9 mouse cellular contexts compared by ENCODE assay signal in genomic region chr13:21711698-21712097, GRCm38 (mm10). TPM values are rescaled to one million over a fixed set of nuclear protein-coding genes. Genes with fewer than 3 reads are reported as not detected.
A peak's percentile ranks its signal among the peaks of the same experiment; 100 is the strongest.
DNase-seq lines count a peak whose midpoint lies in the region; ATAC-seq and TF ChIP-seq lines count a peak whose summit lies in the region.
"Had no signal": no experiment of that assay in that cellular context is flagged by ENCODE, and none has a peak within 500 bp of the region (broad histone marks: within the 10 kb centered on the region; RNA-seq: fewer than 3 reads in every experiment).

No protein-coding gene starts in this region.

- H3K36me3 ChIP-seq in CH12.LX (replicated peaks in 1 of 2; ENCODE audit: control insufficient read depth in 1 of 2, insufficient read depth in 1 of 2, low read length in 1 of 2): no peaks in the 10 kb centered on the region
- no peaks in the 10 kb centered on the region for H3K36me3 ChIP-seq in hindbrain, embryonic 10.5 days
- H3K36me3 ChIP-seq in liver, embryonic 16.5 days (ENCODE audit: control insufficient read depth, insufficient read depth): no peaks in the 10 kb centered on the region

- no peaks in the 10 kb centered on the region for H3K9me3 ChIP-seq in CH12.LX (replicated peaks; ENCODE audit: low read length)
- H3K9me3 ChIP-seq in hindbrain, embryonic 10.5 days: no peaks in the 10 kb centered on the region
- H3K9me3 ChIP-seq in liver, embryonic 16.5 days (replicated peaks; ENCODE audit: control insufficient read depth, low read length): no peaks in the 10 kb centered on the region

- no peak for TF ChIP-seq RAD21 in CH12.LX (IDR thresholded peaks at IDR 0.05; ENCODE audit: low read depth, low read length)

- TF ChIP-seq CTCF in gastrocnemius, adult 2 months (IDR thresholded peaks at IDR 0.05): no peak
- no peak for TF ChIP-seq CTCF in CH12.LX (conservative IDR thresholded peaks at IDR 0.05 in 1 of 2, IDR thresholded peaks at IDR 0.05 in 1 of 2; ENCODE audit: low read depth in 2 of 2, low read length in 2 of 2)

- no peak for DNase-seq in gastrocnemius, adult 2 months
- DNase-seq in gastrocnemius, adult 18-20 months (ENCODE audit: low spot score): no peak
- DNase-seq in CH12.LX (ENCODE audit: extremely low read depth): no peak
- no peak for DNase-seq in hindbrain, embryonic 10.5 days (ENCODE audit: low spot score)
- no peak for DNase-seq in cerebellum, postnatal 10 days
- no peak for DNase-seq in ovary, adult 18-20 months (ENCODE audit: low spot score)
- no peak for DNase-seq in thymus, postnatal 14 days

- TF ChIP-seq EP300 in CH12.LX (IDR thresholded peaks at IDR 0.05; ENCODE audit: low read length): no peak

- peak overlapping the region; percentile 80 for H3K9ac ChIP-seq in CH12.LX (ENCODE audit: insufficient read depth, low read depth)
- H3K9ac ChIP-seq in liver, embryonic 16.5 days (ENCODE audit: low read depth, low read length): peak overlapping the region; percentile 69

- WGBS in hindbrain, embryonic 10.5 days: 35% methylated on average over 4 of the region's 4 CpGs
- WGBS in liver, embryonic 16.5 days (ENCODE audit: insufficient replicate concordance): 26% methylated on average over 4 of the region's 4 CpGs

- no peak for TF ChIP-seq POLR2A in CH12.LX (IDR thresholded peaks at IDR 0.05; ENCODE audit: low read depth, low read length)

- H3K27me3 ChIP-seq in CH12.LX (replicated peaks): peaks cover 3% of the 10 kb centered on the region
- H3K27me3 ChIP-seq in hindbrain, embryonic 10.5 days (ENCODE audit: insufficient read depth, poor library complexity, severe bottlenecking): no peaks in the 10 kb centered on the region
- H3K27me3 ChIP-seq in liver, embryonic 16.5 days (ENCODE audit: control insufficient read depth, insufficient read depth, low read depth, low read length): no peaks in the 10 kb centered on the region

- no peak for ATAC-seq in liver, embryonic 16.5 days (ENCODE audit: low read depth)

- H3K27ac ChIP-seq in gastrocnemius, adult 2 months: no peak overlapping the region
- no peak overlapping the region for H3K27ac ChIP-seq in CH12.LX (ENCODE audit: insufficient read depth, low read depth)
- peak overlapping the region; percentile 71; the same call in 1 of the 2 replicates for H3K27ac ChIP-seq in hindbrain, embryonic 10.5 days
- H3K27ac ChIP-seq in liver, embryonic 16.5 days (ENCODE audit: low read length): no peak overlapping the region

- peak overlapping the region; percentile 99 for H3K4me2 ChIP-seq in CH12.LX (ENCODE audit: insufficient read depth, low read depth, poor library complexity, severe bottlenecking)
- peak overlapping the region; percentile 90 for H3K4me2 ChIP-seq in liver, embryonic 16.5 days (ENCODE audit: low read depth, low read length)

- dilution Hi-C loops in CH12.LX (cut with MboI; ENCODE audit: extremely low pct_ligation_motif_present, extremely low pct_unique_long_range_greater_than_20kb, low sequenced_read_pairs): no loop called here

- in situ Hi-C loops in CH12.LX (cut with MboI; ENCODE audit: low pct_ligation_motif_present, low pct_unique_long_range_greater_than_20kb, low sequenced_read_pairs): loop anchor here (25.0 kb wide), 2 partner anchors 226 to 324 kb away; partner anchors contain the start of gene Zfp184

- H3K4me3 ChIP-seq in gastrocnemius, adult 2 months: peak overlapping the region; percentile 89
- H3K4me3 ChIP-seq in CH12.LX (replicated peaks in 1 of 3; ENCODE audit: low read depth in 2 of 3, low read length in 2 of 3, poor library complexity in 1 of 3): peak overlapping the region in 2 of 3 experiments; percentile 62 to 71
- peak overlapping the region; percentile 63 for H3K4me3 ChIP-seq in hindbrain, embryonic 10.5 days
- H3K4me3 ChIP-seq in liver, embryonic 16.5 days (ENCODE audit: low read depth, low read length): peak overlapping the region; percentile 66

- intact Hi-C loops in gastrocnemius, adult 2 months (cut with DNase I): loop anchor here (5.0 to 10.0 kb wide), 5 partner anchors 73 to 1973 kb away; partner anchors contain the start of genes Hist1h1b, Hist1h2ac, Hist1h2af and Hist1h2an

- peaks cover 8 to 18% of the 10 kb centered on the region in 2 experiments; a peak in 3 of 4 replicates for H3K4me1 ChIP-seq in CH12.LX (ENCODE audit: control insufficient read depth in 1 of 2, insufficient read depth in 2 of 2)
- H3K4me1 ChIP-seq in hindbrain, embryonic 10.5 days (replicated peaks): peaks cover 17% of the 10 kb centered on the region
- H3K4me1 ChIP-seq in liver, embryonic 16.5 days (ENCODE audit: control insufficient read depth, low read depth, low read length): peaks cover 19% of the 10 kb centered on the region

- H3K79me2 ChIP-seq in CH12.LX (replicated peaks; ENCODE audit: control insufficient read depth, extremely low read depth, insufficient read depth, poor library complexity, severe bottlenecking): no peaks in the 10 kb centered on the region

TF ChIP-seq in CH12.LX, 34 proteins besides CTCF, POLR2A, EP300 and RAD21:
- TF ChIP-seq USF2 (conservative IDR thresholded peaks at IDR 0.05; ENCODE audit: low read depth, low read length) (no peak), TBP (conservative IDR thresholded peaks at IDR 0.05; ENCODE audit: low read depth, low read length) (0 out of 2 replicates have a peak, but pooled peaks have one; percentile 18)
TF ChIP-seq in CH12.LX: peak in this region for 1.

RNA-seq across cellular contexts. Expression of gene Hist1h2bl, which starts 4.2 kb away (rescaled TPM):
- 1 to 10 TPM; 3.9 to 6.5 TPM for total RNA-seq in gastrocnemius, adult 2 months (2021)
- 1 to 10 TPM; 3.4 to 3.7 TPM for total RNA-seq in gastrocnemius, adult 18-20 months (2021)
- total RNA-seq in CH12.LX (2012; rRNA removed): 897 and 953 TPM in 2 replicates
- total RNA-seq in CH12.LX (2014; rRNA removed): 16.0 and 18.1 TPM in 2 replicates
- 1.7 and 3.8 TPM in 2 replicates for polyA plus RNA-seq in CH12.LX (2012; ENCODE audit: insufficient read length, low read depth)
- 2.2 TPM in 1 of 2 replicates, not detected in the other for polyA plus RNA-seq in hindbrain, embryonic 10.5 days (2016; fragmentation: Nextera tagmentation; extraction: Ambion mirVana)
- 3.5 and 6.2 TPM in 2 replicates for polyA plus RNA-seq in liver, embryonic 16.5 days (2015; fragmentation: Nextera tagmentation; extraction: Ambion mirVana)

RNA-seq across cellular contexts. Expression of gene Hist1h2ai, which starts 4.5 kb away (rescaled TPM):
- total RNA-seq in gastrocnemius, adult 2 months (2021): 1 to 10 TPM in 1 of 2 experiments, not detected in 1; 2.2 TPM
- 1 to 10 TPM in 1 of 2 experiments, not detected in 1; 1.5 TPM for total RNA-seq in gastrocnemius, adult 18-20 months (2021)
- total RNA-seq in CH12.LX (2012; rRNA removed): 839 and 880 TPM in 2 replicates
- total RNA-seq in CH12.LX (2014; rRNA removed): 3.9 and 6.3 TPM in 2 replicates
- not detected in 2 replicates for polyA plus RNA-seq in CH12.LX (2012; ENCODE audit: insufficient read length, low read depth)
- 16.6 and 22.9 TPM in 2 replicates for polyA plus RNA-seq in hindbrain, embryonic 10.5 days (2016; fragmentation: Nextera tagmentation; extraction: Ambion mirVana)
- 18.6 and 20.0 TPM in 2 replicates for polyA plus RNA-seq in liver, embryonic 16.5 days (2015; fragmentation: Nextera tagmentation; extraction: Ambion mirVana)

RNA-seq across cellular contexts. Expression of gene Hist1h3h, which starts 5.8 kb away (rescaled TPM):
- total RNA-seq in gastrocnemius, adult 2 months (2021): 1 to 10 TPM; 1.2 to 2.1 TPM
- 1 to 10 TPM in 1 of 2 experiments, not detected in 1; 2.3 TPM for total RNA-seq in gastrocnemius, adult 18-20 months (2021)
- total RNA-seq in CH12.LX (2012; rRNA removed): 1,605 and 1,657 TPM in 2 replicates
- total RNA-seq in CH12.LX (2014; rRNA removed): 18.2 and 21.7 TPM in 2 replicates
- polyA plus RNA-seq in CH12.LX (2012; ENCODE audit: insufficient read length, low read depth): 9.5 and 18.6 TPM in 2 replicates
- 12.7 and 15.7 TPM in 2 replicates for polyA plus RNA-seq in hindbrain, embryonic 10.5 days (2016; fragmentation: Nextera tagmentation; extraction: Ambion mirVana)
- polyA plus RNA-seq in liver, embryonic 16.5 days (2015; fragmentation: Nextera tagmentation; extraction: Ambion mirVana): 4.4 and 13.9 TPM in 2 replicates

RNA-seq across cellular contexts. Expression of gene Hist1h2bm, which starts 10.1 kb away (rescaled TPM):
- total RNA-seq in gastrocnemius, adult 2 months (2021): 1 to 10 TPM in 1 of 2 experiments, not detected in 1; 1.2 TPM
- total RNA-seq in gastrocnemius, adult 18-20 months (2021): not detected
- 1,752 and 1,804 TPM in 2 replicates for total RNA-seq in CH12.LX (2012; rRNA removed)
- total RNA-seq in CH12.LX (2014; rRNA removed): 25.7 and 36.0 TPM in 2 replicates
- 0.87 TPM in 1 of 2 replicates, not detected in the other for polyA plus RNA-seq in CH12.LX (2012; ENCODE audit: insufficient read length, low read depth)
- polyA plus RNA-seq in hindbrain, embryonic 10.5 days (2016; fragmentation: Nextera tagmentation; extraction: Ambion mirVana): 5.2 and 6.1 TPM in 2 replicates
- polyA plus RNA-seq in liver, embryonic 16.5 days (2015; fragmentation: Nextera tagmentation; extraction: Ambion mirVana): 5.9 and 9.8 TPM in 2 replicates

RNA-seq across cellular contexts. Expression of gene Olfr1359, which starts 13.8 kb away (rescaled TPM):
- not detected for total RNA-seq in gastrocnemius, adult 2 months (2021)
- not detected for total RNA-seq in gastrocnemius, adult 18-20 months (2021)
- not detected in 2 replicates for total RNA-seq in CH12.LX (2012; rRNA removed)
- total RNA-seq in CH12.LX (2014; rRNA removed): not detected in 2 replicates
- not detected in 2 replicates for polyA plus RNA-seq in CH12.LX (2012; ENCODE audit: insufficient read length, low read depth)
- not detected in 2 replicates for polyA plus RNA-seq in hindbrain, embryonic 10.5 days (2016; fragmentation: Nextera tagmentation; extraction: Ambion mirVana)
- polyA plus RNA-seq in liver, embryonic 16.5 days (2015; fragmentation: Nextera tagmentation; extraction: Ambion mirVana): not detected in 2 replicates
- polyA plus RNA-seq: C2C12 had no signal

Comparison
In these comparisons a context has a peak if more than half of its experiments do, and no peak if none do; other contexts are left out.
1. RNA of gene Hist1h3h, which starts 5.8 kb away (total RNA-seq): 18.2 to 1,657 TPM in CH12.LX; 2.3 TPM in gastrocnemius, adult 18-20 months and 1.2 to 2.1 TPM in gastrocnemius, adult 2 months; every median in the first group is over 4 times any median in the second.
2. Peak in every context shown above with its lines, with median percentiles within 50 percentile points of each other: H3K4me3 ChIP-seq.